Mouse (Mus musculus) urinary bladder, postnatal 36 days (tissue): ENCODE measurements around the gene Nr1h3.

Source experiments
- DNase-seq, 2 experiments: peaks; one replicate each; pipeline ENCODE4 v3.0.0; 2022; ENCODE audit warnings: low spot score in 2 of 2, mixed read lengths in 1 of 2

Nr1h3 gene

DNA sequence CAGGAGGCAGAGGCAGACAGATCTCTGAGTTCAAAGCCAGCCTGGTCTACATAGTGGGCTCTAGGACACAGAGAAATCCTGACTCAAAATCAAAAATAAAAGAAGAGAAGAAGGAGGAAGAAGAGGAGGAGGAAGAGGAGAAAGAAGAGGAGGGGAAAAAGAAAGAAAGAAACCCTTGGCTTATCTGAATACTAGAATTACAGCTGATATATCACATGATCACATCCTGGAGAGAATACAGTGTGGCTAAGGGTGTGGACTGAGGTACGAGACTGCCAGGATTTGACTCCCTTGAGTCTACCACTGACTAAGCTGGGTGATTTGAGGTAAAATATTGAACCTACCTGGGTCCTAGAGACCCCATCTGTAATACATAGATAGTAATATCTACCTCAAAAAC lies 16.4 kb downstream of the Nr1h3 start:
- DNase-seq, result no peak

DNA sequence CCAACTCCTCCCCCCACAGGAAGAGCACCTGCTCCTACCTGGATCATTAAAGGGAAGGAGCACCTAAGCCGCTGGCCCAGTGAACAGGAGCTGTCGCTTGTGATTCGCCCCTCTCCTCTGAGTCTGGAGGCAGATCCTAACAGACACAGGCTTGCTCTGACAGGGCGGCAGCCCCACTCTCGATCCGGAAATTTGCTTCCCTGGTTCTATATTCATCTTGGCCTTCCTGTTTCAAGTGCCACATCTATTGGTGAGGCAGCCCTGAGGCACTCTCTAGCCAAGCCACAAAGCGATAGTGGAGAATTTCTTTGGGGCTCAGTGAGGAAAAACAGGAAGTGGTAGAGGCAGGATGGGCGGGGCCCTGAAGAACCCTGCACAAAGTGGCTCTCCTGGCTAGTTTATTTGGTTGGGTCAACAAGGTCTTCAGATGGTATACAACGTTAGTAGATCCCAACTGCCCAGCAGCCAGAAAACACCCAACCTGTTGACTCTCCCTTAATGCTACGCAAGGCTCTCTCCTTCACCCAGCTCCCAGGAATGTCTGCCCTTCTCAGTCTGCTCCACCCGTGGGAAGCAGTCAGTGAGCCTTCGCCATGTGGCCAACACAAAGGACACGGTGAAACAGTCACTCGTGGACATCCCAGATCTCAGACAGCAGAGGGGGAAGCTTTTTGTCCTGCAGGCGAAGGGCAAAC lies 18.8 kb downstream of the Nr1h3 start, which contains the start of gene Madd:
TSS of gene Madd (minus strand) at position 127 of the 695 bp plus-strand sequence.
- DNase-seq, result peak in 1 of 2 experiments; percentile 33

DNA sequence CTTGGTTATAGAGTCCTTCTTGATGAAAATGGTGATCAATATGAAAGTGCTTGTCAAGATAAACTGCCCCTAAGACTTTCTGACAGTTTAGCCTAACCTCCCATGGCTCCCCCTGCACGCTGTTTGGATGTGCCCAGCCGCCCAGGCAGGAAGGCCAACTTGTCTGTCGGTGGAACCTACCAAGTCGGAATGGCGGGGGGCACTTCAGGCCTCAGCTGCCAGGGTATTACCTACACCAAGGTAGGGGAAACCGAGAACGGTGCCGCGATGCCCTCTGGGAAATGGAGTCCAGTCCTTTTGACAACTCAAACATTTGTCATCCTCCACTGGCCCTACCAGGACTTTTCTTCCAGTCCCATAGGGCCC lies 19.5 kb downstream of the Nr1h3 start:
- DNase-seq, result peak; percentile 93

DNA sequence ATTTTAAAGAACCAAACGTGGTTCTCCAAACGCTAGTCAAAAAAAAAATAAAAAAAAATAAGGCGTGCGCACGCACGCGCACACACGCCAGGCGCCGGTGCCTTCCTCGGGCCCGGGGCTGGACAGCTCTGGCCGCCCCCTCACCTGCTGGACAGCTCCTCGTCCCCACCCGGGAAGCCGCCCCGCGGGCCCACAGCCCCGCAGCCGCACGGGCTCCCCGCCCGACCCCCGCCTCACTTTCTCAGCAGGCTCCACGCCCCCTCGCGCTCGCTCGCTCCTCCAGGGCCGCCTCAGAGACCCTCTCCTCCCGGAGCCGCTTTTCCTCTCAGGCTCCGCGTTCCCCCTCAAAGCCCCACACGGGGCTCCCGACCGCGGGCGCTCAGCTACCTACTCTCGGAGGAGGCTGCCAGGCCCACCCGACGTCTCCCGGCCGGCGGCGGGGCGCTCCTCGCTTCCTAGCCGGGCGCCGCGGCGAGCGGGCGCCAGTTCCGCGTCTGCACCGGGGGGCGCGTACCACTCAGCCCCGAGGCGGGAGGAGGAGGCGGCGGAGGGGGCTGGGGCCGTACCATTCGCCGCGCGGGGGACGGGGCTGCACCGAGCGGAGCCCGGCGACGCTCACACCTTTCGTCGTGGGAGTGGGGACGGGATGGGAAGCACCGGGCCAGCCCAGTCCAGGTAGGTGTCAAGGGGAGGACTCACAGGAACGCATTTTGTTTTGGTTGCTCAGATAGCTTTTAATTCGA lies 20.1 kb downstream of the Nr1h3 start:
- peak; percentile 56 to 62 for DNase-seq

DNA sequence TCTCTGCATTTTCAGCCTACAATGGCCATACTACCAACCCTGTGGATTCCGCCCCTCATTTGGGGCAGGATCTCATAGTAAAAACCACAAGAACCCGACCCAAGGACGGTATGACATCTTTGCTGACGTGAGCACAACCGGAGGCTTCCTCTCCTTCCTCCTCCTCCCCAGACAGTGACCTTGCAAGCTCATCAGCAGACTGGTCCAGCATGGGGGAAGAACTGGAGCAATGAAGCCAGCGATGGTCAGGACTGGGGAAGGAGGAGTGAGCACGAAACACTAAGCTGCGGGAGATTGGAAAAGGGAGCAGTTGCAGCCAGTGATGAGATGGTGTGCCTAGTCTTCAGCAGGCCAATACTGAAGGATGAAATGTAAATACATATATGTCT lies 20.6 kb downstream of the Nr1h3 start:
- no peak for DNase-seq

DNA sequence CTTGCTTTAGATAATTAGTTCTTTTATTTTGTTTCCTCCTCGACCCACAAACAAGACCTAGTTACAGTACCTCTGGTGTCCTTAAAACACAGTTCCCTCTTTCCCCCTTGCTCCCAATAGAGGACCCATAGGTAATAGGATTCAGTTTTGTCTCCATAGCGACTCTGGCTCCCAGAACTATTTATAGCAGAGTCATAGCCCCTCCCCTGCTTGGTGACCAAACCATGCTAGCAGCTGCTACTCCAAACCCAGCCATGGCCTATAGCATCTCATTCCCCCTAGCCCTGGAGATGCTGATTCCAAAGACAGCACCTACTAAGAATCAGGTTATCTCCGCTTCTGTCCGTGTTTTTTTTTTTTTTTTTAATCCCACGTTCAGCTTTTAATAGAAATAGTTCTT lies 21.9 kb downstream of the Nr1h3 start:
- no peak for DNase-seq

DNA sequence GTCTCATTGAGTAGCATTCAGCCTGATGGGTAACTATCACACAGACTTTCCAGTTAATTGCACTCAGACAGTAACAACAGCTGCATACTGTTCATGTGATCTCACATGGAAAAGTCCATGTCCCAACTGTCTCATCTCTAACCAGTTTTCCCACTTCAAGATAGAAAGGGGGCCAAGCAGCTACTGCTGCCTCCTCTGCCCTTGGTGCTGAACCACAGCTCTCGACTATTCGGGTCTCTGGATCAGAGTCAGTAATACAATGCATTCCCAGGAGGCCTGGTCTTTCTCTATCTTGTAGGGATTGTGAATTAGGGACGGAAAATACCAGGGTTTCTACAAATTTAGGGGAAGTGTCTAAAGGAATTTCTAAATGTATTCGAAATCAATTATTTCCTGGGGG lies 22.8 kb downstream of the Nr1h3 start:
- DNase-seq, result no peak

DNA sequence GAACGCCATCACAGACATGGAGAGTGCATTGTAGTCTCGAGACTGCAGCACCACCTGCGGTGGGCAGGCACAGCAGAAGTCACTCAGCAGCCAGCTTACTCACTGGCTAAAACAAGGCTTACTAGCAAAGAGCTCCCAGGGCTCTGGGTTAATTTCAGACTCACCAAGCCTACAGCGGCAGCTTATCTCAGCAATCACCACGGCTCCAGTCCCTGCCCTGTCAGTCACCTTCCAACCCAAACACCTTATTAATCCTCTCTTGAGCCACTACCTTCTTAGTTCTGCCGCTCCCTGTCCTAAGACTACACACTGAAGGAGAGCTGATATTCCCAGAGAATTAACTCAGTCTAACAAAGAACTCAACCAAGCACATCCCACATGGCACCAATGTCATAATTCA lies 26.4 kb downstream of the Nr1h3 start:
- DNase-seq, result no peak

DNA sequence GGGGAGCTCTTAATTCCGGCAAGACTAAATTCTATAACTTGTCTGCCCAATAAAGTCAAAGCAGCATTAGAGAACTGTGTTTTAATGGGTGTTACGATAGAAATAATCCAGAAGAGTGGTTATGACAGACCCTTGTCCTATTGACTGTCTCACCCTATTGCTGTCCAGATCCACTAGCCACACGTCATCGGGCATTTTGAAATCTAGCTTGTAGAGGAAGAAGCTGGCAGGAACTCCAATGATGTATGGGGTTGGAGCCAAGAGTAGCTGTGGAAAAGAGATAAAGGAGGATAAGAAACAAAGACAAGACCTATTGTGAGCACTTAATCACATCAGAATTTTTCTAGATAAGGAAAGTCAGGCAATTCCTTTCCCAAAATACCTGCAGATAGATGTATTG lies 27.1 kb downstream of the Nr1h3 start:
- DNase-seq, result no peak

DNA sequence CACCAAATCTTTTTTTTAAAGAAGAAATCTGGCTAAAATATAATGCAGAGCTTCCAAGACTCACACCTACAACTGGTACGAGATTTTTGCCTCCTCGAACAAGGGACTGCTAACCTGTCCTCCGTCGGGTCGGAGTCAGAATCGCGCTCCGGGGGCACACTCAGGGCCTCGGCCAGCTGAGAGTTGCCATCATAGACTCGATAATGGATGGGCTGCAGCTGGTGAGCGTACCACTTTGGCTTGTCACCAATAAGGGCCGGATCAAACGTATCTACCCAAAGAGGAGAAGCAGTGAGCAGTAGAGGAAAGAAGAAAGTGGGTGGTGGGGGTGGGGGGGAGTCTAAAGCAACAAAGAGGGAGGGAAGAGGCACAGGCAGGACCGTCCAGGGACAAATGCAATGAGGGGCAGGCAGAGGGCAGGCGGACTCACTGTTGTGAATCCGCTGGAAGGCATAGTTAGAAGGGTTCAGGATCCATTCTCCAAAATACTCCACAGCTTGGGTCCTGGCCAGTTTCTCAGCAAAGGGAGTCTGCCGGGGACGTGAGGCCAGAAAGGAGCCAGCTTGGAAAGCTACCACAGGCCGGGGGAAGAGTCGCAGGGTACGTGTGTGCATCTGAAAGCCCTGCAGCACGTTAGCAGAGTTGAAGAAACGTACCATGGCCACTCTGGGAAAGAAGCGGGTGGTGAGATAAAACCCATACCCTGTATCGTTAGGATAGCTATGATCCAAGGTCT lies 32.9 kb downstream of the Nr1h3 start:
- DNase-seq, result no peak

DNA sequence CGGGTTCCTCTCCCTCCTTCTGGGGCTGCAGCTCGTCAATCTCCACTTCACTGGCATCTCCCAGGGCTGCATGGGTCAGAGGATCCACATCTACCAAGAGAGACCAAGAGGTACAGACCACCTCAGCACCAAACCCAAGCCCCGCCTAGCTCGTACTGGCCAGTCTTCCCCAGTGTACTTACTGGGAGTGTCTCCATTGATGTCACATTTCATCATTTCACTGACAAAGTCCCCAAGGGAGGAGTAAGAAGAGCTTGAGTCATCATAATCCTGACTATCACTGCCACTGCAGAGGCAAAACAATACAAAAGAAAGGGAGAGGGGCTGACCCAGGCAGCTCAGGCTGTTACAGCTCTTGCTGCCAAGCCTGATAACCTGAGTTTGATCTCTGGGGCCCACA lies 35.0 kb downstream of the Nr1h3 start:
- DNase-seq, result no peak

DNA sequence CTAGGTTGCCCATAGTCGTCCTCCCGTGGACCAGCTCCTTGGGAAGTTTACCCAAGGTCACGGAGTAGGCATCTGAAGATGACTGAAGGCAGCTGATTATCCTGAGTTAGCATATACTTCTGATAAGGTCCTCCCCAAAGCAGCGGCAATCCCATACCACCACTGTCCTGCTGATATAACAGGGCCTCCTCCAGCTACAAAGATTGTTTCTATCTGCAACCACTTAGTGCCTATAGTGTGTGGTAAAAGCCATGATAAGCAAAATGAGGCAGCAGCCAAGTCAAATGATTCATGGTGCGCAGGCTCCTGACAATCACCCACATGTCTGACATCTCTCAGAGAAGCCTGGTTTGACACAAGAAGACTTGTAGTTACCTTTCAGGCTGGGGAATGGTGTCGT lies 37.6 kb downstream of the Nr1h3 start:
- no peak for DNase-seq

DNA sequence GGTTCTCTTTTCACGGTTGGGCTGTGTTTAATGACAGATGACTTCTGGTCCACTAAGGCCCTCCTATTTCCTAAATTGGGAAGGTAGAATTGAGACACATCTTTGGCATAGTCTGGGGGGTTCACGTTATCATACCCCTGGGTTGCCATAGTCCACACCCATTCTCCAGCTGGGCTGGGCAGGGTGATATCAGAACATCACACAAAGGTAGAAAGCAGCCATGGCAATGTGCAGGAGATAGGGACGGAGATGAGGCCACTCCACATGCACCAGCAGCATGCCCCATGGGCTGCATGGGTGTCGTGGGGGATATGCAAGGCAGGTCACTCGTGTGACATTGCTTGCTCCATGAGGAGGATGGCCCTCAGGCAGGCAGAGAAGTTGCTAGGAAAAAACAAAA lies 39.1 kb downstream of the Nr1h3 start:
- no peak for DNase-seq

DNA sequence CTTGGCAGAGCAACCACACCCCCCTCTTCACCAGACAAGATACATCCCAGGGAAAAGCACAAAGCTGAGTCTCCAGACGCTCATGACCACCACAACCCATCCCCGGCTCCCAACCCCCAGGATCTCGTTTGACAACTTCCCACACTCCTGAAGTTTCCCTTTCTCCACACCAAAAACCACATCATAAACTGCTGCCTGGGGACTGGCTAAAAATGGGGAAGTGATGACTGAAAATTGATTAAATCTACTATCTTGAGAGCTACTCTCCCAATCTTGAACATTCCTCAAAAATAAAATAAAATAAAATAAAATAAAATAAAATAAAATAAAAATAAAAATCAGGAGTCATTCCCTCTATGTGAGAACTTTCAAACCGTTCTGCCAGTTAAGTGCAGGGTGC lies 39.7 kb downstream of the Nr1h3 start:
- no peak for DNase-seq

DNA sequence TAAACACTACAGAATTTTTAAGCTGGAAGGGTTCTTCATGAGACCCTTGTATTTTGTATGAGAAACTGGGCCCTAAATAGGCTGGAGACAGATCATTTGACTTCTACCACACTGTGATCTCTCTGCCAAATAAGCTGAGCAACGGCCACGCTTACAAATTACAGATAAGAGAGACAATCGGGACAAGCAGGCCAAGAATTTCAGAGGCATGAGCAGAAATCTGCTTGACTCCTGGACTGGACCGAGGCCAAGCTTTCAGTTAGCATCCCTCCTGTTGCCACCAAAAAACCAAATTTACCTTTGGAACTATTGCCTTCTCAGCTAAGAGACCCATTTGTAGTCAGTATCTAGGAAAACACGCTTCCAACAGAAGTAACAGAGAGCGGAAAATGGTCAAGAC lies 42.0 kb downstream of the Nr1h3 start:
- no peak for DNase-seq

DNA sequence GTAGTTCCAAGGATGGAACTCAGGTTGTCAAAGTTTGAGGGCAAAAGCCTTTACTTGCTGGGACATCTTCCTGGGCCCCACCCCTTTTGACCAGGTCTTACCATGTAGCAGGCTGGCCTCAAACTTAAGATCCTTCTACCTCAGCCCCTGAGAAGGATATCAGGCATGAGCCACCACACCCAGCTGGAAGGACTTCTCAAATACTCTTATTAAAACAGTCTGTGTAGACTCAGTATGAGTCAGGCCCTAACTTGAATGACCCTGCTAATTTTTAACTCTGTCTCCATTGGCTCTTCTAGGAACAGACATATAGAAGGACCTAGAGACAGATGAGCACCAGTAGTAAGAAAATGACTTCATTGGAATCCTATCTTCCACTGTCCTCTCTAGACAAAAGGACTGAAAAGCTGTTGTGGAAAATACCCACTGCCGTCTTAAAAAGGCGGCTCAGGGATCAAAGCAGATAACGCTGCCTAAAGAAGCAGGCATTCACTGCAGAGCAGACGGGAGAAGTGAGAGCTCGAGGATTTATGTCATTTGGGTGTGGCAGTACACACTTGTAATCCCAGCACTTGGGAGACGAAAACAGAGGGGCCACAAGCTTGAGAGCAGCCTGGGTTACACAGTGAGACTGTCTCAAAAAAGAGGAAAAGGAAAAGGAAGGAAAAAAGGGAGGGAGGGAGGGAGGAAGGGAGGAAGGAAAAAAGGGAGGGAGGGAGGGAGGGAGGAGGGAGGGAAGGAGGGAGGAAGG lies 45.5 kb downstream of the Nr1h3 start:
- DNase-seq, result no peak

DNA sequence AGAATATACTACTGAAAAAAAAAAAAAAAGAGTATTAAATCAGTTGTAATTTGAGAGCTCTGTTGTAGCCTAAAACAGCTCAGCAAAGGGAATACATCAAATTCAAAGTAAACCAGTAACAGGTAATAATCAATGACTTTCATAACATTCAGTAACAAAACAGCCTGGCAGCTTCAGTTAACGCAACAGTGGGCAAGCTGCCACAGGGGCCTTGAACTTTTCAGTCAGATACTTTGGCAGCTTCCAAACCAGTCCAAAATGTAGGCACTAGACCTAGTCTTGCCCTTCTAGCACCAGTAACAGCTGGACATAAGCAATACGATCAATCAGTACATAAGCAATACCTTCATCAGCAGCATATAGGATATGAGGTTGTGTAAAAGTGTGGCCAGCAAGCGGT lies 48.5 kb downstream of the Nr1h3 start:
- no peak for DNase-seq

DNA sequence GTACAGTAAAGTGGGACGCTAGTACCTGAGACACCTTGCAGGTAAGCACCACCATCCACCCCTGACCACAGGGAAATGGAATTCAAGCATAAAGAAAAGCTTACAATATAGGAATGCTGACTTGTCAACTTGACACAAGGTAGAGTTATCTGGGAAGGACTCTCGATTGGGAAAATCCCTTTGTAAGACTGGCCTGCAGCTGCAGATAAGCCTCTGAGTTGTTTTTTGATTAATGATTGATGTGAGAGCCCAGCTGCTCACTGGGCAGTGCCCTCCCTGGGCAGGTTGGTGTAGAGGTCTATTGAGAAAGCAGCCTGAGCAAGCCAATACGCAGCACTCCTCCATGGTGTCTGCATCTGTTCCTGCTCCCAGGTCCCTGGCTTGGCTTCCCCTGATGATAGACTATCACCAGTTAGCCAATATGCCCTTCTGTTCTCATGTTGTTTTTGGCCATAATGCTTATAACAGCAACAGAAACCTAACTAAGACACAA lies 49.7 kb downstream of the Nr1h3 start:
- no peak for DNase-seq

DNA sequence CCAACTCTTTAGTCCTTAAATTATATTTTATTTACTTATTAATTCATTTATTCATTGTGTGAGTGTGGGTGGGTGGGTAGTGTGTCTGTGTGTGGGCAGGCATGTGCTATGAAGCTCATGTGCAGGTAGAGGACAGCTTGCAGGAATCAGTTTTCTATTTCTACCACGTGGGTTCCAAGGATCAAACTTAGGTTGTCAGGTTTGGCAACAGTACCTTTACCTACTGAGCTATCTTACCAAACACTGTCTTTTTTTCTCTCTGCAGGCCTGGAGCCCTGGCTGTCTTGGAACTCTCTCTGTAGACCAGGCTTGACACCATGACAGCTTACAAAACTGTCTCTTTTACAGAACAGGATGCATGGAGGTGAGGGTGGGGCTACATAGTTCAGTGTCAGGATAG lies 51.3 kb downstream of the Nr1h3 start:
- no peak for DNase-seq

DNA sequence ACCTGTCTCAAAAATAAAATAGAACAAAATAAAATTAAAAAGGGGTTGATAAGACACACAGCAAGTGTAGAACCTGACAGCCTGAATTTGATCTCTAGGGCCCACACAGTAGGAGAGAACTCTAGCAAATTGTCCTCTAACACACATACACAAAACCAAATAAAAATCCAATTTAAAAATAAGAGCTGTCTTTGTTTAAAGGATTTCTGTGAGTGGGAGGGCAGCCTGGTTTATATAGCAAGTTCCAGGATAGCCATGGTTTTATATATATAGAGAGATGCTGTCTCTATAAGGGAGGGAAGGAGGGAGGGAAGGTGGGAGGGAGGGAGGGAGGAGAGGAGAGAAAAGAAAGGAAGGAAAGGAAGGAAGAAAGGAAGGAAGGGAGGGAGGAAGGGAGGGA lies 54.5 kb downstream of the Nr1h3 start:
- no peak for DNase-seq

DNA sequence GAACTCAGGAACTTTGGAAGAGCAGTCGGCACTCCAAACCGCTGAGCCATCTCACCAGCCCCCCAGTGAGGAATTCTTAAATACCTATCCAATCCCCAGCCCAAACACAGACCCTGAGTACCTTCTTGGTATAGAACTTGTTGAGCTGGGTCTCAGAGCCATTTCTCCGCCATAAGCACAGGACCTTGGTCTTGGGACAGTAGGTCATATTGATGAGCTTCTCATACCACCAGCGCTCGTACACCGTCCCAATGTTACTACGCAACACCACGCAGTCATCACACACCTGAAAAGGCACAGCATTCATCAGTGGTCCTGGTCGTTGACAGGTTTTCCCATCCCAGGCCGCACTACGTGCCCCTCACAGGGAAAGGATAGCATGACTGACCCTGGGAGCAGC lies 59.2 kb downstream of the Nr1h3 start:
- no peak for DNase-seq

DNA sequence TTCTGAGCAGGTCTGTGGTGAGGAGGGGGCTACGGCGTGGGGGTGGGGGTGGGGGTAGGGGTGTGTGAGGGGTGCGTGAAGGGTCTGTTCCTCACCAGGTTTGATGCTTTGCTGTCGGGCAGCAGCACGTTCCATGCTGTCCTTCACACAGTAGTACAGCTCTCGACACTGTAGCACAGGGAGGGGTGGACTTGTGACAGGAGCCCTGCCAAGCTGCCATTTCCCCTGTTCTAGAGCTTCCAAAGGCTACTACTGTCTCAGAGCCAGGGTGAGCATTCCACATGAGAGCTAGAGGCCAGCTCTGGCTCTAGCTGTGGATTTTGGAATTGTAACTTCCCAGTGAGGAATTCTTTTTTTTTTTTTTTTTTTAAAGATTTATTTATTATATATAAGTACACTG lies 59.7 kb downstream of the Nr1h3 start:
- no peak for DNase-seq
